Mouse (Mus musculus) C2C12 (cell line): ENCODE measurements around the gene Prss54. TPM values are rescaled to one million over a fixed set of nuclear protein-coding genes. Genes with fewer than 3 reads are reported as not detected.

Experiments
- H3K27me3 ChIP-seq: one replicate; pipeline ENCODE4 v1.6.1; 2011; ENCODE audit not compliant: control insufficient read depth, insufficient read depth, insufficient read length
- H3K36me3 ChIP-seq: one replicate; pipeline ENCODE4 v1.6.1; 2011; ENCODE audit not compliant: control insufficient read depth, insufficient read depth
- H3K4me3 ChIP-seq: one replicate; pipeline ENCODE4 v1.5.1; 2011; ENCODE audit warnings: mild to moderate bottlenecking, control low read depth; ENCODE audit not compliant: poor library complexity, insufficient read depth, severe bottlenecking
- H3K79me2 ChIP-seq: one replicate; pipeline ENCODE4 v1.6.1; 2011; ENCODE audit not compliant: control insufficient read depth, insufficient read depth
- H3K79me3 ChIP-seq: one replicate; pipeline ENCODE4 v1.6.1; 2011; ENCODE audit warnings: low read depth, control low read depth
- H3ac ChIP-seq: one replicate; pipeline ENCODE3; 2011; ENCODE audit warnings: low read depth; ENCODE audit not compliant: control insufficient read depth, insufficient read length
- CEBPB ChIP-seq: IDR thresholded peaks from one replicate; pipeline ENCODE4 v1.6.1; 2011; ENCODE audit warnings: low read depth, mild to moderate bottlenecking, control low read depth, moderate library complexity
- CTCF ChIP-seq: IDR thresholded peaks from one replicate; pipeline ENCODE4 v1.5.1; 2011; ENCODE audit not compliant: control insufficient read depth, insufficient read depth, insufficient read length
- FOSL1 ChIP-seq: IDR thresholded peaks from one replicate; pipeline ENCODE4 v1.8.0; 2011; ENCODE audit warnings: mild to moderate bottlenecking, low read length; ENCODE audit not compliant: poor library complexity, insufficient read depth, severe bottlenecking
- MAX ChIP-seq: IDR thresholded peaks from one replicate; pipeline ENCODE4 v1.6.1; 2011; ENCODE audit warnings: mild to moderate bottlenecking, control low read depth
- MYOD1 ChIP-seq: IDR thresholded peaks from one replicate; pipeline ENCODE4 v1.6.1; 2011; ENCODE audit warnings: low read depth; ENCODE audit not compliant: control insufficient read depth, insufficient read length
- MYOG ChIP-seq: IDR thresholded peaks from one replicate; pipeline ENCODE4 v1.6.1; 2011; ENCODE audit not compliant: control insufficient read depth, insufficient read length; ENCODE audit errors: extremely low read depth
- USF1 ChIP-seq: IDR thresholded peaks from one replicate; pipeline ENCODE4 v1.6.1; 2011; ENCODE audit warnings: low read depth, mild to moderate bottlenecking, control low read depth, moderate library complexity
- polyA plus RNA-seq: library from polyadenylated mRNA; unstranded; fragments of >200 nt; fragmentation: generic; extraction: Trizol; gene quantifications from one replicate; pipeline ENCODE4 v1.2.1, GENCODE M21; 2012; ENCODE audit warnings: missing spikeins

Prss54 gene
- polyA plus RNA-seq, 1 experiment: not detected

- no peaks in the 10 kb centered on the region for H3K79me3 ChIP-seq
- no peak overlapping the region for H3K4me3 ChIP-seq
- TF ChIP-seq FOSL1 (no peak), USF1 (no peak), MYOG (no peak), MAX (no peak), CEBPB (no peak)
- H3K27me3 ChIP-seq: peaks cover 27% of the 10 kb centered on the region
- H3K79me2 ChIP-seq: no peaks in the 10 kb centered on the region
- H3K36me3 ChIP-seq: no peaks in the 10 kb centered on the region
- no peak overlapping the region for H3ac ChIP-seq
Measured at GRCm38 (mm10) chr8:95542191-95542590, 33.9 kb downstream of the Prss54 start.

GRCm38 (mm10) chr8:95539487-95539886 is 36.7 kb downstream of the Prss54 start:
- Histone ChIP-seq H3K79me2 (no peaks in the 10 kb centered on the region), H3K27me3 (peaks cover 12% of the 10 kb centered on the region), H3K79me3 (no peaks in the 10 kb centered on the region), H3ac (no peak overlapping the region), H3K36me3 (no peaks in the 10 kb centered on the region), H3K4me3 (no peak overlapping the region)
- no peak for TF ChIP-seq MAX
- no peak for TF ChIP-seq CTCF
- no peak for TF ChIP-seq USF1
- TF ChIP-seq FOSL1: no peak
- TF ChIP-seq MYOD1: no peak
- no peak for TF ChIP-seq MYOG
- TF ChIP-seq CEBPB: no peak

DNA sequence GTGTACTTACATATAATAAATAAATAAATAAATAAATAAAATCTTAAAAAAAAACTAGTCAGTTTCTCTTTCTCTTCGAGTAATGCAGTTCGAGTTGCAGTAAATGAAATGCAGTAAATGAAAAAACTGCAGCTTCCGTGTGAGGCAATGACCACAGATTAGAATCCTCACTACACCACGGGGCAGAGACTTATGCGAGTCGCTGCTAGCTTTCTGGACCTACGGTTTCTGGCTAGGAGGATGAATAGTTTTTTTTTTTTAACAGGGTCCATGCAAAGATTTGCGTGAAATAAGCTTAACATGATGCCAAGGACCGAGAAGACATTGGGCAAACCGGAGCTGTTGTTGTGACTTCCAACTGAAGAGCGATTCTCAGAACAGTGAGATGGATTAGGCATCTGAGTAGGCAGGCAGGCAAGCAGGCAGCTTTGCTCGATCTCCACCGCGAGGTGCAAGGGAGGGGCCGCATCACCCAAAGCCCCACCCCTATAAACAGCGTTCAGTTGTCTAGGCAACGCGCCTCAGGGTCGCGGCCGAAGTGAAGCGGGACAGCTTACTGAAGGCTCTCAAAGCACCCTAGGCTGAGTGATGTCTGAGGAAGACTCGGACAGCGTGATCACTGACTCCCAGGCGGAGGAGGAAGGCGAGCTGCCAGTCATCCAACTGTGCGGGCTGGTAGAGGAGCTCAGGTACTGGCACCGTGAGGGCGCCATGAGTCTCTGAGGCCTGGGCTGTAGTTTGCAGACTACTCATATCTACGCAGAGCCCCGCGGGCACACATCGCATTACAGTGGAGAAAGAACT is 42.4 kb downstream of the Prss54 start, which contains the start of gene Ccdc113:
Gene Ccdc113, plus strand, starts transcription at position 502 of the 804 bp plus-strand sequence.
- Histone ChIP-seq H3K27me3 (peaks cover 12% of the 10 kb centered on the region), H3K36me3 (no peaks in the 10 kb centered on the region), H3K79me3 (no peaks in the 10 kb centered on the region), H3ac (no peak within 1 kb of the TSS), H3K4me3 (no peak within 1 kb of the TSS), H3K79me2 (no peaks in the 10 kb centered on the region)
- TF ChIP-seq MYOD1: no peak
- TF ChIP-seq MYOG: no peak
- no peak for TF ChIP-seq USF1
- no peak for TF ChIP-seq CEBPB
- TF ChIP-seq CTCF: no peak
- TF ChIP-seq FOSL1: no peak
- TF ChIP-seq MAX: no peak

DNA sequence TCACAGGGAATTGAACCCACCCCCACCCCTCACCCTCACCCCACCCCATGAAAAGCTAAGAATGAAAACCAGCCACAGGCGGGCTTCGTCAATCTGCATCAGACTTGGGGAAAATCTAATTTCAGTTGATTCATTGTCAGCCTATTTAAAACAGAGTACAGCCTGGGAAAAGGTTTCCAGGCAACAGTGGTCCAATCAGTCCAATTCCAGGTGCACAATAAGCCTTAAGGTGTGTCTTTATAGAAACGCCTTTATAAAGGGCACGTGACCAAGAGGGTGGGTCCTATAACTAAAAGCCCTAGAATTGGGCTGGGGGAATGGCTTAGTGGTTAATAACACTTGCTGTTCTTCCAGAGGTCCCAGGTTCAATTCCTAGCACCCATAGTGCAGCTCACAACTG is 43.9 kb downstream of the Prss54 start:
- Histone ChIP-seq H3K4me3 (no peak overlapping the region), H3ac (no peak overlapping the region), H3K79me3 (no peaks in the 10 kb centered on the region), H3K27me3 (peaks cover 21% of the 10 kb centered on the region), H3K36me3 (no peaks in the 10 kb centered on the region), H3K79me2 (no peaks in the 10 kb centered on the region)
- no peak for TF ChIP-seq MAX
- TF ChIP-seq MYOG: no peak
- no peak for TF ChIP-seq USF1
- no peak for TF ChIP-seq MYOD1
- TF ChIP-seq CTCF: no peak
- TF ChIP-seq CEBPB: no peak
- no peak for TF ChIP-seq FOSL1

- Histone ChIP-seq H3K79me2 (no peaks in the 10 kb centered on the region), H3K36me3 (no peaks in the 10 kb centered on the region), H3K27me3 (peaks cover 32% of the 10 kb centered on the region), H3K79me3 (no peaks in the 10 kb centered on the region), H3ac (no peak overlapping the region), H3K4me3 (no peak overlapping the region)
- no peak for TF ChIP-seq CTCF
- no peak for TF ChIP-seq CEBPB
- TF ChIP-seq FOSL1: no peak
- no peak for TF ChIP-seq MYOD1
- TF ChIP-seq MAX: no peak
- no peak for TF ChIP-seq USF1
- TF ChIP-seq MYOG: no peak
Measured at GRCm38 (mm10) chr8:95528750-95529310, 47.3 kb downstream of the Prss54 start.

DNA sequence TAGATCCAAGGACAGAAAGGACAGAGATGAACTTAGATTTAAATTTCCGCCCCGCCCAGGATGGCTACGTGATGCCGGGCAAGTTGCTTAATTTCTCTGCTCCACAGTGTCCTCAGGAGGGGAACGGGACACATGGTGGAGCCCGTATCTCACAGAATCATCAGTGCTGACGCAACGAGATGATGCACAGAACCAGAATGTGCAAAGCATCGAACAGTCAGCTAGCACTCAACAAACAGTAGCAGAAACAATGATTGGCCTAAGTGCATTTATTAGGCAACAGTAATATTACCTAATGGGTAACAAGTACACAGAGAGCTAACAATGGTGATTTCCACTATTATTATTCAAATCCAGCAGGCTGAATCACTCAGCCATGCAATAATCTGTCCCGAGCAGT is 47.9 kb downstream of the Prss54 start:
- Histone ChIP-seq H3ac (no peak overlapping the region), H3K27me3 (peaks cover 32% of the 10 kb centered on the region), H3K79me3 (no peaks in the 10 kb centered on the region), H3K4me3 (no peak overlapping the region), H3K79me2 (no peaks in the 10 kb centered on the region), H3K36me3 (no peaks in the 10 kb centered on the region)
- TF ChIP-seq MYOG (no peak), CEBPB (no peak), FOSL1 (no peak), CTCF (no peak), USF1 (no peak), MAX (no peak), MYOD1 (no peak)
